Mouse (Mus musculus): ENCODE results near the gene Usp30. TPM values are rescaled to one million over a fixed set of nuclear protein-coding genes. Genes with fewer than 3 reads are reported as not detected.

The Usp30 gene
- total RNA-seq (2017), result 8.5 and 10.6 TPM in 2 replicates

- no peak for ATAC-seq (ENCODE audit: extremely low read depth, insufficient number of reproducible peaks, low FRiP score, poor library complexity, severe bottlenecking)
Measured at GRCm38 (mm10) chr5:114065161-114065560, at the start of gene Usp30. Usp30 (plus strand) TSS chr5:114065461.

GRCm38 (mm10) chr5:114024390-114024789 lies 40.9 kb upstream of the Usp30 start:
- no peak for ATAC-seq (ENCODE audit: extremely low read depth, insufficient number of reproducible peaks, low FRiP score, poor library complexity, severe bottlenecking)

DNA sequence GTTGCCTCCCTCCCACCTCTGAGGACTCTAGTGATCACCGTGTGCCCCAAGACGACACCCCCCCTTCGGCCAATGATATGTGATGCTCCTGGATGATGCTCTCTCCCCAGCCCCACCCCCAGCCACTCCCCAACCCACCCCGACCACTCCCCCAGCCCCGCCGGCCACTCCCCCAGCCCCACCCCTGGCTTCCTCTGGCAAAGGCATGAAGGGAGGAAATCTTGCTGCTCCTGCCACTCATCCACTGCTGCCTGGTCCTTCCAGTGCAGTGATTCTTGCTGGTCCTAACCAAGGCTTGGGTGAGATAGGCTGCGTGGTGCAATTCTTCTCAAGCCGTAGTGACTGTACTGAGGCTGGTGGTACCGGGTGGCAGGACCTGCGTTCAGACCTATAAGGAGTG lies 40.4 kb upstream of the Usp30 start:
- ATAC-seq (ENCODE audit: extremely low read depth, insufficient number of reproducible peaks, low FRiP score, poor library complexity, severe bottlenecking), result no peak

GRCm38 (mm10) chr5:114027217-114027944 lies 37.9 kb upstream of the Usp30 start:
- no peak for ATAC-seq (ENCODE audit: extremely low read depth, insufficient number of reproducible peaks, low FRiP score, poor library complexity, severe bottlenecking)

DNA sequence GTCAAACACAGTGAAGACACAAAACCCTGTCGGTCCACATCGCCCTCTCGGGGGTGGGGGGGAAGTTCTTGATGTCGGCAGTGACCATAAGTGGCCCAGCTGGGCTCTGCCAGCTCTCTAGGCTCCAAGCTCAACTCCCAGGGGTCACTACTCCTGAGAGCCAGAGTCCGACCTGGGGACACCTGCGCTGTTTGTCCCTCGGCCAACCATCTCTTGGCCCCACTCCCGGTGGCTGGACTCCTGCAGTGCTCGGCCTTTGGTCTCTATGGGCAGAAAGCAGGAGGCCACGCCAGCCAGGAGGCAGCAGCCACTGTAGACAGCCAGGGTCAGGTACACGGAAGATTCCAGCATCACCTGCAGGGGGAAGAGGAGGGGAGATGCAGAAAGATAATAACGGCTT lies 37.1 kb upstream of the Usp30 start:
- ATAC-seq (ENCODE audit: extremely low read depth, insufficient number of reproducible peaks, low FRiP score, poor library complexity, severe bottlenecking), result no peak

DNA sequence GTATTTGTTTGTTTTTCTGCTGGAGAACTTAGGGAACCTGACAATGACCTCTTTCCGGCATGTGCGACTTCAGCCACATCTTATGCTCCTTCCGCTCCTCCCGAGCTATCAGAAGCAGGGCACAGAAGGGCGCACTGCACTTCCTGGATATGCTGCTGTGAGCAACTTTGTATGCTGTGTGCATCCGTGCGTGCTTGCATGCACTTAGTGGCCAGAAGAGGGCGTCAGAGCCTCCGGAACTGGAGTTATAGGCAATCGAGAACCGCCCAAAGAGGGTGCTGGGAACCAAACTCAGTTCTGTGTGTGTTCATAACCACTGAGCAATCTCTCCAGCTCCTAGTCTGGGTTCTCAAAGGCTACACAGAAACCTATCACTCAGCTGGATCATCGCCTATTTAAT lies 34.6 kb upstream of the Usp30 start:
- no peak for ATAC-seq (ENCODE audit: extremely low read depth, insufficient number of reproducible peaks, low FRiP score, poor library complexity, severe bottlenecking)

- no peak for ATAC-seq (ENCODE audit: extremely low read depth, insufficient number of reproducible peaks, low FRiP score, poor library complexity, severe bottlenecking)
Measured at GRCm38 (mm10) chr5:114032161-114032763, 33.0 kb upstream of the Usp30 start.

DNA sequence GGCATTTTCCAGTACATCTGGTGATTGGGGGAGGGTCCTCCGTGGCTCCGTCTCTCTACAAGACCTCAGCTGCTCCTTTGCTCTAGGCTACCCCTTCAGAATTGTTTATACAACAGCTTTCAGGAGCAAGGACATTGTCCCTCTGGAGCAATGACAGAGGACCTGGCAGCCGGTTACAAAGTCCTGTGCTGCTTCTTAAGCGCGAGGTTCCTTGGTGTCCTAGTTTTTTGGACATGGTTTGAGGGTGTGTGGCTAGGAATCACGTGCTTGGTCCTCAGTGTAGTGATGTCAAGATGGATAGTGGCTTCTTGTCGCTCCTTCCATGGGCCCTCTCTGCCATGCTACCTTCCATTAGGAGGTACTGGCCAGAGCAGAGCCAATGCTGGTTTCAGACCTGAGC lies 30.9 kb upstream of the Usp30 start:
- no peak for ATAC-seq (ENCODE audit: extremely low read depth, insufficient number of reproducible peaks, low FRiP score, poor library complexity, severe bottlenecking)

GRCm38 (mm10) chr5:114035111-114035510 lies 30.1 kb upstream of the Usp30 start:
- no peak for ATAC-seq (ENCODE audit: extremely low read depth, insufficient number of reproducible peaks, low FRiP score, poor library complexity, severe bottlenecking)

DNA sequence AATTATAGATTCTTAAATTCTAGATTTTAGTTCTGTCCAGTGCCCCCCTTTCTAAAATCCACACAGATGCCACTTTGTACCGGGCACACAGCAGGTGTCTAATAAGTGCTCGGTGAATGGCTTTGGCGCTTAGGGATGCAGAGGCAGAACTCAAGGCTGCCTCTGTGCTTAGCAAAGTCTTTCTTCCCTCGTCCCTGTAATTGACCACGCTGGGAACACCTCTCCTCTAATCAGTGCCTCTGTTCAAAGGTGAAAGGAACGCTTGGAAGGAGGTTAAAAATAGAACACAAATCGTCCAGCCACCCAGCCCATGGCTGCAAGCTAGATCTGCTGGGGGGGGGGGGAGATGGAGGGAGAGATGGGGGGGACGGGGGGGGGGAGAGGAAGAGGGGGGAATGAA lies 24.8 kb upstream of the Usp30 start:
- ATAC-seq (ENCODE audit: extremely low read depth, insufficient number of reproducible peaks, low FRiP score, poor library complexity, severe bottlenecking), result no peak

- no peak for ATAC-seq (ENCODE audit: extremely low read depth, insufficient number of reproducible peaks, low FRiP score, poor library complexity, severe bottlenecking)
Measured at GRCm38 (mm10) chr5:114040911-114041310, 24.4 kb upstream of the Usp30 start.

DNA sequence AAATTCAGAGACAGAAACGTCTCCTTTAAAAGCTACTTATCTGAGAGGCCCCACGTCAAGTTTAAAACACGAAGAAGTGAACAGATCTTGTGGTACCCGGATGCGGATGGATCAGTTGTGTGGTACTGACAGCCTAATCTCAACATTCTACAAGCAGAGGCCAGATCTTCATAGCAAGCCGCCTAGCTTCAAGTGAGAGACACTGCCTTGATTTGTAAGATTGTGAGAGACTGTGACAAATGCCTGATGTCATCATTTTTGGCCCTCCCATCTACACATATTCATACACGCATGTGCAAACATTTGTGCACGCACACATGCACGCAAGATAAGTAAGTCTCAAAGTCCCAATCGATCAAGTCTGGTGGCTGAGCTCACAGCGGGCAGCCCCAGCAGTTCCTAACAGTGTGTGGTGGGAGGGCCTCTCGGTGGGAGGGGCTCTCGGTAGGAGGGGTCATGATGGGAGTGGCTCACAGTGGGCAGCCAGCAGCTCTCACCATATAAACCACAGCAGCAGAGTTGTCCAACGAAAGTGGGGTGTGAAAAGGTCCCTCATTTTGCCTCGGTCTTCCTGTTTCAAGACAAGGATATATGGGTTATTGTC lies 23.8 kb upstream of the Usp30 start:
- ATAC-seq (ENCODE audit: extremely low read depth, insufficient number of reproducible peaks, low FRiP score, poor library complexity, severe bottlenecking), result no peak

GRCm38 (mm10) chr5:114043800-114044199 lies 21.5 kb upstream of the Usp30 start:
- no peak for ATAC-seq (ENCODE audit: extremely low read depth, insufficient number of reproducible peaks, low FRiP score, poor library complexity, severe bottlenecking)

- ATAC-seq (ENCODE audit: extremely low read depth, insufficient number of reproducible peaks, low FRiP score, poor library complexity, severe bottlenecking), result no peak
Measured at GRCm38 (mm10) chr5:114045134-114045533, 20.1 kb upstream of the Usp30 start.

DNA sequence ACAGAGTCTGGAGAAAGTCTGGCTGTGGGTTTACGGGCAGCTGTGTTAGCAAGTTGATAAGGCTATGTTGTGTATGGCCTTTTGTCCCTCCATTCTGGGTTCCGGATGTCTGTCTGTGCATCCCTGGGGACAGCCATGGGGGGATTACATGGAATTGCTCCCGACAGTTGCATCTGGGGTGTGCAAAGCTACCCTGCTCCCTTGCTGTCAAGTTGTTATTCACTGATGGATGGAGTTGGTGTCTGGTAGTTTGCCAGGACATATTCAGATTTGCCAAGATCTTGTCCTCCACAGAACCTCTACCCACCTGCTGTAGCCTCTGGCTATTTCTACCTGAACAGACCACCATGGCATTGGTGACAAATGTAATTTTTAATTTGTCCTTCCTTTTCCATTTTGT lies 19.1 kb upstream of the Usp30 start:
- no peak for ATAC-seq (ENCODE audit: extremely low read depth, insufficient number of reproducible peaks, low FRiP score, poor library complexity, severe bottlenecking)

DNA sequence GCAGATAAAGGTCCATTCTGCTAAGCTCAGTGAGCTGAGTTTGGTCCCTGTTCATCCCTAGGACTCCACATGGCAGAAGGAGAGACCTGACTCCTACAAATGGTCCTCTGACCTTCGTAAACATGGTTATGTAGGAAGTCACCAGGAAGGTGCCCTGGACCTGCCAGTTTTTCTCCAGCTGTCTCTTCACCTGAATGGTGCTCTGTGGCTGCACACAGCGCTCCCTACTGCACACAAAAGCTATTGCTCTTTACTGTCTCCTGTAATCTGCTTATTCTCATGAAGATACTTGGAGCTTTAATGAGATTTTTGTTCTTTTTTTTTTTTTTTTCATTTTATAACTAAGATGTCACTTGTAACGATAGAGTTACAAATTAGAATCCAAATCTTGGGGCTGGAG lies 18.7 kb upstream of the Usp30 start:
- no peak for ATAC-seq (ENCODE audit: extremely low read depth, insufficient number of reproducible peaks, low FRiP score, poor library complexity, severe bottlenecking)

DNA sequence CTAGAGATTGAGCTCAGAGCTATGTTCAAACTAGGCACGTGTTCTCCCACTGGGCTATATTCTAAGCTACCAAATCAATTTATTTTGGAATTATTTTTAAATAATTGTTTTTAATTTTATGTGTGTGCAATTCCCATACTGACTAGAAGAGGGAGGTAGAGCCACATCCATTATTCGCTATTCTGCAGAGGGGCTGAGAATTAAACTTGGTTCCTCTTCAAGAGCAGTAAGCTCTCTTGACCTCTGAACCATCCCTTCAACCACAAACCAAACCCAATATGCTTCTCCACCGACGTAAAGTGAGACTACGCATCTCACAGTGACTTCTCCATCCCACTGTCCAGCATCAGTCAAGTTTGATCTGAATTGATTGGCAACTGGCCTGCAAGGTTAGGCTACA lies 18.1 kb upstream of the Usp30 start:
- ATAC-seq (ENCODE audit: extremely low read depth, insufficient number of reproducible peaks, low FRiP score, poor library complexity, severe bottlenecking), result no peak

DNA sequence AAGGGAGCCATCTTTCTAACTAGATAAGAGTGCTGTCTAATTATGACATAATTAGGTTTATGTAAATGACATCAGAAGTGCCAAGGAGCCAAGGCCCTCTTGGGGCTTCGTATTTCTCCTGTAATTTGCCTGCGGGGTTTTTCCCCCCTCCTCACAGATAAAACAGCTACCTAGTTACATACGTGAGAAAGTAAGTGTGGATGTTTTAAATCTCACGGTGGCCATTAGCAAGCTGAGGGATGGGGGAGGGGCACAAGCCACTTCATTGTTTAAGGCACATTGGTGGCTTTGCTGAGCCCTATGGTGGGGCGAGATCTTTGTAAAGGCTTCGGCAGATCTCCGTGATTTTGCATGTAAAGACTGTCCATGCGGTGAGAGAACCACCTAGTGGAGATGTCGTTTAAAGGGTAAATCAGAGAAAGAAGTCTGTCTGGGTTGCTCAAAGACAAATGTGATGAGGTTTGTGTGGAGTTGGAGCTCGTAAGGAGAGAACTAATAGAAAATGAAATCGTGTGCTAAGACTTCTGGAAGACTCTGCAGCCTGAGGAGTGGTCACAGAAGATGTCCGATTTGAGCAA lies 16.4 kb upstream of the Usp30 start:
- no peak for ATAC-seq (ENCODE audit: extremely low read depth, insufficient number of reproducible peaks, low FRiP score, poor library complexity, severe bottlenecking)

GRCm38 (mm10) chr5:114052246-114052761 lies 13.0 kb upstream of the Usp30 start:
- no peak for ATAC-seq (ENCODE audit: extremely low read depth, insufficient number of reproducible peaks, low FRiP score, poor library complexity, severe bottlenecking)

All from neutrophil, adult 5-6 weeks (primary cell).